Mouse (Mus musculus) neutrophil, adult 5-6 weeks (primary cell): ENCODE measurements around the gene Brf1. TPM values are rescaled to one million over a fixed set of nuclear protein-coding genes. Genes with fewer than 3 reads are reported as not detected.

ENCODE experiments used
- ATAC-seq: fragments of 151-379, 151-347 bp; 2 replicates; pipeline ENCODE4 v1.8.0; 2017; ENCODE audit warnings: mild to moderate bottlenecking, moderate TSS enrichment; ENCODE audit not compliant: insufficient number of reproducible peaks, poor library complexity, low FRiP score, severe bottlenecking; ENCODE audit errors: extremely low read depth
- total RNA-seq: library from RNA; stranded (forward); fragments of 200-1000 nt; gene quantifications from 2 replicates; pipeline ENCODE4 v1.2.3, GENCODE M21; 2017

Brf1 gene
- 104 and 124 TPM in 2 replicates for total RNA-seq

DNA sequence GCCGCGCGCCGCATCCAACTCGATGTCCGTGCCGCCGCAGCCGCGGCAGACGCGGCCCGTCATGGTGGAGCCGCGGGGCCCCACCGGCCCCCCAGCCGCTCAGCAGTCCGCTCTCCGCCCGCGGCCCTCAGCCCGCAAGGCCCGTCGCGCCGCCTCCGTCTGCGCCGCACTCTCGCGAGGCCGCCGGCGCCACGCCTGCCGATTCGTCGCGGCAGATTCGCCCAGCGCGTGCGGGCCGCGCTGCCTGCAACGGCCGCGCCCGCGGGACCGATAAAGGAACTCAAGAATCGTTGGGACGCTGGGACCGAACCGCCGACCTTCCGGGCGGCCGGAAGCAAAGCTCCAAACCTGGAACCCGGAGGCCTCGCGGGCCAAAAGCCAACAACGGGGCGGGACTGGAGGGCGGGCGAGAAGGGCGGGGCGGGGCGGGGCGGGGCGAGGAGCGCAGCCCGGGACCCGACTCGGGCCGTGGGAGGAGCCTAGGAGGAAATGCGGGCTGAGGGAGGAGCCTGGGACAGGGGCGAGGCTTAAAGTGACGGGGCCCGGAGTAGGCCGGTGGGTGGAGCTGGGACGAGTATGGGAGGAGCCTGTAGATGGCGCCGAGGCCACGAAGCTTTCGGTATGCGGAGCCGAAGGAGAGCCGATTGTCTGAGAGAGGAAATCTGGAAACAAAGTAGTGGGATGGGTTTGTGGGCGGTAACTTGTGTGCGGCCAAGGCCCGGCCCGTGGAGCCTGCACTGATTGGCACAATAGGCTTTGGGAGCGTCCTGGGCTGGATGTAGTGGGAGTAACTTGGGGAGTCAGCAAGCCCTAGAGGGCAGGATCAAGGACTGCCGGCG, at the start of gene Brf1:
Brf1 (minus strand) TSS at position 411 of the 839 bp plus-strand sequence.
- peak; percentile 95 for ATAC-seq

- ATAC-seq, result 0 out of 2 replicates have a peak, but pooled peaks have one; percentile 4
Observed at GRCm38 (mm10) chr12:113049836-113050235, 49.3 kb upstream of the Brf1 start.

GRCm38 (mm10) chr12:113048103-113048502, 47.6 kb upstream of the Brf1 start:
- ATAC-seq, result no peak

- ATAC-seq, result no peak
Observed at GRCm38 (mm10) chr12:113046861-113047260, 46.4 kb upstream of the Brf1 start.

GRCm38 (mm10) chr12:113044916-113045677, 44.6 kb upstream of the Brf1 start:
- ATAC-seq, result no peak

GRCm38 (mm10) chr12:113042543-113042942, 42.0 kb upstream of the Brf1 start:
- ATAC-seq, result no peak

DNA sequence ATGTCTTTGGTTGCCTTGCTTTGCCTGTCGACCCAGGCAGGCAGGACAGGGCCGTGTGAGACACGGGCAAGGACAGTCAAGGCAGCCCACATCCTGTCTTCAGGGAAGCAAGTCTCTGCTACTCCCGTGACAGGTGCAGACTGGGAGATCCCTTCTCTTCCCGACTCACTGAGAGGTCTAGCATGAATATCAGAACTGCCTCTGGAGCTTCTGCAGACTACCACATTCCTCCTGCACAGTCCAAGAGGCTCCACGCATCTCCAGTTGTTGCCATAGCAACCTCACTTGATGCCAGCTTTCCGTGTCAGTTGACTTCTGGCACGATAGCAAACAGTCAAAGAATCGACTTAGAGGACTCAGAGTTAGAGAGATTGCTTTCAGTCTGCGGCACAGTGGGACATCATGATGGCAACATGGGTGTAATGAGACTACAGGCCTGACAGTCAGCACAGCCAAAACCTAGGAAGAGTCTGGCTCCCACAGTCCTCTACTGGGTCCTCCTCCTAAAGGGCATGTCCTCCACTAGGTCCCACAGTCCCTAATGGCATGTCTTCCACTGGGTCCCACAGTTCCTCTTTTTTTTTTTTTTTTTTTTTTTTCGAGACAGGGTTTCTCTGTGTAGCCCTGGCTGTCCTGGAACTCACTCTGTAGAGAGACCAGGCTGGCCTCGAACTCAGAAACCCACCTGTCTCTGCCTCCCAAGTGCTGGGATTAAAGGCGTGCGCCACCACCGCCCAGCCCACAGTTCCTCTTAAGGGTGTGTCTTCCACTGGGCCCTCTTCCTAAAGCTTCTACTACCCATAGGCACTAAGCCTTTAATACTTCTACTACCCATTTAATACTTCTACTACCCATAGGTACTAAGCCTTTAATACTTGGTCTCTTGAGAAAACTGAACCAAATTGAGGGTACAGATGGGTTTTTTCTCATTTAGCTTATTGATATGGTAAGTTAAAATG, 41.3 kb upstream of the Brf1 start:
- ATAC-seq, result no peak

- ATAC-seq, result no peak
Observed at GRCm38 (mm10) chr12:113038414-113038813, 37.9 kb upstream of the Brf1 start.

DNA sequence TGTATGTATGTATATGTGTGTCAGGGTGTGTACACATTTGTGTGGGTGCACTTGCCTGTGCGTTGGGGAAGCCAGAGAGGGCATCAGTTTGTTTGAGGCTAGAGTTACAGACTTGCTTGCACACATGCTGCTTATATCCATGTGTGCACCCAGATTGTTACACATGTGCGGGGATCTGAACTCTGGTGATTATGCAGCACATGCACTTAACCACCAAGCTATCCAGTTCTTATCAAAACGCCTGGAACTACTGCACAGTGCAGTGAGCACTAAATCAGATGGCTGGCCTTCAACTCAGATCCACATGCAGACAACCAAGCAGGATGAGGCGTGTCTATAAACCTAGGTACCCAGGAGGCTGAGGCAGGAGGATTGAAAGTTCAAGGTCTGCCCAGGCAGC, 36.5 kb upstream of the Brf1 start:
- ATAC-seq, result no peak

DNA sequence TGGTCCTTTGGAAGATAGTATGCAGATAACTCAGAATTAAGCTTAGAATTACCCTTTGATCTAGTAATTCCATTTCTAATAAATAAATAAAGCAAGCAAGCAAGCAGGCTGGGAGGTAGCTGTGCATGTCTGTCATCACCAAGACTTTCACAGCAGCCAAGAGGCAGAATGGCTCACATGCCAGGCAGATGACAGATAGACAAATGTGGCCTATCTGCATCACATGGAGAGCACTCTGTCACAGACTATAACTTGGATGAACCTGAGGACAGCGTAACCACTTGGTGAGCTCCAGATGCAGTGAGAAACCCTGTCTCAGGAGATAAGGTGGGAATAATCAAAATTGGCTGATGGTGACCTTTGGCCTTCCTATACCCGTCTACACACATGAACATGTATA, 34.6 kb upstream of the Brf1 start:
- no peak for ATAC-seq

DNA sequence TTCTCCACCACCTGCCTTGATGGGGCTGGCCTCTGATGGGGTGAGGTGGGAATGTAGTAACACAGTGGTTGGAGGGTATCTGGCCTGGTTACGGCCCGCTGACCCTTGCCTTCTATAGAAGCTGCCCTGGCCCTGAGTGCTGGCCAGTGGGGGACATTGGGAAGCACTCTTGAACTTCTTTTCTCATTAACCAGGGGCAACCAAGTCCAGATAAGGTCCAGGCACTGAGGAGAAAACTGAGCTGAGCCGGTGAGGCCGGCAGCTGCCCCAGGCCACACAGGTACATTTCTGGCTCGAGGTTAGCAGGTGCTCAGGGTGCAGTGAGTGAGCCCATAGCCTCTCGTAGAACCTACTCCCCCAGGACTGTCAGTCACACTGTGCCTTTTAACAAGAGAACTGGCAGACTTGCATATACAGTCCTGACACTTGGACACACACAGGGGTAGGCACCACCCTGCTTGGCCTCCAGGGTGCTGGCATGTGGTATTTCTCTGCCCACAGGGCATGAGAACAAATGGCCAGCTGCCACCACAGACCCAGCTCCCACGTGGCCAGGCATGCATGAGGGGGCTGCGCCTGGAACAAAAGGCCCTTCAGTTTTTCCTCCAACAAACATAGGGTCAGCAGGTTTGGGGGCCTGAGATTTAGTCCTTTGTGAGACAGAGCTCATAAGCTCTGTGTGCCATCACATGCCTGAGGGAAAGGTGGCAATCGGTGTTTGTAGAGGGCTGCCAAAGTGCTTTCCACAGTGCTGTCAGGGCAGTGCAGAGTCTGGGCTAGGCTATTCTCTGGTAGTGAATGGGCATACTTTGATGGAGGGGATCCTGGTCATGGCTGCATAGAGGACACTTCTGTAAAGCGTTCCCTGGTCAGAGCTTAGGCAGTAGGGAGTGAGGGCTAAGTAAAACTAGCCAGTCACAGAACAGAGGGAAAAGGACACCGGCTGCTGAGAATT, 32.1 kb upstream of the Brf1 start:
- no peak for ATAC-seq

DNA sequence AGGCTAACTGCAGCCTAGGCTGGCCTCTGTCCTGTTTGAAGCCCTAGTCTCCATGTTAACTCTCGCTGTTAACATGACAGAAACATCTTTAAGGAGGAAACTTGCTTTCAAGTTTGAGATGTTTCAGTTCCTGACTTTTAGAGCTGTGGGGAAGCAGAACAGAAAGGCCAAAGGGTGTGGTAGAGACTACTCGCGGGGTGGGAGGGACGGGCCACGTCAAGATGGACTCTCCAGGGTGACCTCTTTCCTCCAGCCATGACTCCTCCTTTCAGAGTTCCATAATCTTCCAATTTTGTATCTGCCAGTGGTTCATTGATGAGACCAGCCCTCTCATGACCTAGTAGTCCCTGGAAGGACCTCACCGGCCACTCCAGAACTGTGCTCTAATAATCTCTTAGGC, 30.9 kb upstream of the Brf1 start:
- no peak for ATAC-seq

GRCm38 (mm10) chr12:113030993-113031392, 30.5 kb upstream of the Brf1 start:
- ATAC-seq, result no peak

GRCm38 (mm10) chr12:113030046-113030445, 29.5 kb upstream of the Brf1 start:
- no peak for ATAC-seq

- no peak for ATAC-seq
Observed at GRCm38 (mm10) chr12:113028898-113029297, 28.4 kb upstream of the Brf1 start.

DNA sequence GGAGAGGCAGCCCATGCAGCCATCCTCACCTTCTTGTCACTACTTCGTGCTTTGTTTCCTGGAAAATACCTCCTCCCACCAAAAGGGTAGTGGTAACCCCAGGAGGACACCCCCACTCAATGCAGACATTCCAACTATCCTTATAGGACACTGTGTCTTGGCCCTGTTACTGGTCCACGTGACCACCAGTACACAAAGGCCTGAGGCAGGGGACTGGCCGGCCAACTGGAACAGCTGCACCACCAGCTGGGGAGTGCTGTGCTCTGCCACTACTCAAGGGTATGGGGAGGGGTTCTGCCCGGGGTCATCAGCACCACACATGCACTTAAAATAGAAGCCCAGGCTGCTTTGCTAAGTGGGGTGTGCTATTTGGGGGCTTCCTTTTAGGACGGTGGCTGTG, 27.6 kb upstream of the Brf1 start:
- no peak for ATAC-seq

- ATAC-seq, result no peak
Observed at GRCm38 (mm10) chr12:113027495-113027894, 27.0 kb upstream of the Brf1 start.

GRCm38 (mm10) chr12:113026557-113026956, 26.1 kb upstream of the Brf1 start:
- ATAC-seq, result no peak
